Mouse (Mus musculus) CH12.LX (cell line): ENCODE data around the gene Pf4.

Source experiments
- CHD1 ChIP-seq: IDR thresholded peaks from 2 replicates; pipeline ENCODE4 v1.6.1; 2012; ENCODE audit warnings: low read depth, low read length, improper control_type of control experiment, inconsistent platforms
- CTCF ChIP-seq, 2 experiments: IDR thresholded peaks in 1 of 2; conservative IDR thresholded peaks in 1 of 2; 2 replicates each; pipeline ENCODE4 v1.5.1; 2011 to 2012; ENCODE audit warnings: low read depth in 2 of 2, low read length in 2 of 2, improper control_type of control experiment in 1 of 2, inconsistent platforms in 1 of 2, mild to moderate bottlenecking in 1 of 2, moderate library complexity in 1 of 2
- GABPA ChIP-seq: IDR thresholded peaks from 2 replicates; pipeline ENCODE4 v1.6.1; 2012; ENCODE audit warnings: low read depth, low read length, improper control_type of control experiment, inconsistent platforms; ENCODE audit not compliant: insufficient replicate concordance
- MAFK ChIP-seq: IDR thresholded peaks from 2 replicates; pipeline ENCODE4 v1.6.1; 2011; ENCODE audit warnings: low read length, improper control_type of control experiment; ENCODE audit not compliant: insufficient replicate concordance
- MAZ ChIP-seq: IDR thresholded peaks from 2 replicates; pipeline ENCODE4 v1.6.1; 2012; ENCODE audit warnings: low read depth, mild to moderate bottlenecking, inconsistent platforms, low read length, improper control_type of control experiment, moderate library complexity
- POLR2A ChIP-seq: IDR thresholded peaks from 2 replicates; pipeline ENCODE4 v1.6.1; 2011; ENCODE audit warnings: low read depth, mild to moderate bottlenecking, improper control_type of control experiment, low read length
- SIN3A ChIP-seq: IDR thresholded peaks from 2 replicates; pipeline ENCODE4 v1.6.1; 2012; ENCODE audit warnings: low read length, improper control_type of control experiment, inconsistent platforms
- ZMIZ1 ChIP-seq: IDR thresholded peaks from 2 replicates; pipeline ENCODE4 v1.6.1; 2012; ENCODE audit warnings: low read depth, mild to moderate bottlenecking, inconsistent platforms, low read length, improper control_type of control experiment

- TF ChIP-seq ZMIZ1 (no peak), MAFK (peak; percentile 100), POLR2A (no peak), MAZ (no peak), CTCF (conservative IDR thresholded peaks at IDR 0.05 in 1 of 2, IDR thresholded peaks at IDR 0.05 in 1 of 2; ENCODE audit: low read depth in 2 of 2, low read length in 2 of 2) (no peak), SIN3A (no peak), CHD1 (no peak), GABPA (no peak)
These were observed 866 bp upstream of the Pf4 start for GRCm38 (mm10) chr5:90771369-90771768.
